Mouse (Mus musculus): ENCODE results near the gene Casq2. TPM values are rescaled to one million over a fixed set of nuclear protein-coding genes. Genes with fewer than 3 reads are reported as not detected.

Casq2 gene
- total RNA-seq, 2 experiments from 2014 or later = 0.79 to 0.81 TPM

DNA sequence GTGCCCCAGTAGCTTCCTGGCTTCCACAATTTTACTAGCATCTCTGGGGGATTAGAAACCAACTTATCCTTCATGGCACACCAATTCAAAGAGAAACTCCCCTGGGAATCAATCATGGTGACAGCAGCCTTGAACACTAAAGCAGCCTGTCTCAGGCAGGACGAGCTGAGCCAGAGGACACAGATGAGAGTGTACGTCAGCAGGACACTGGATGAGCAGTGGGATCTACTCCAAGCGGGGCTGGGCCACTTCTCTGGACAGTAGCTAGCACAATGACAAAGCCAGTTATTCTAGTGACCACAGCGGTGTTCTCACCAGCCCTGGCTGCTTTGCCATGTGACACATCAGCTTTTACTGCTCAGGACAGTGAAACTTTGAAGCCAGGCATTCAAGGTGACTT lies 95.0 kb downstream of the Casq2 start:
- TF ChIP-seq CTCF (conservative IDR thresholded peaks at IDR 0.05) = no peak
- Histone ChIP-seq H3K27ac (no peak overlapping the region), H3K4me3 (no peak overlapping the region)
- no peak for DNase-seq (ENCODE audit: low spot score in 2 of 2)

DNA sequence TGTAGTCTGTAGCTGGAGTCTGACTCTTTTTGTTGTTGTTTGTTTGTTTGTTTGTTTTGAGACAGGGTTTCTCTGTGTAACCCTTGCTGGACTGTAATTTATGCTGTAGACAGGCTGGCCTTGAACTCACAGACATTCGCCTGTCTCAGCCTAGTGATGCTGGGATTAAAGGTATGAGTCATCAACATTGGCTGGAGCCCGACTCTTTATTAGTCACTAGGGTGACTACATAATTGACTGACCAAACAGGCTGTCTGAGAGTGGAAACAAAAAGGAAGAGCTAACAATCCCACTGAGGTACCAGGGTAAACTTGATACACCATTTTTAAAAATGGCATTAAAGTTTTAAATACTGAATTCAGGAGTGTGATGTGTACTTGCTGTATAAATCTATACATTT lies 96.4 kb downstream of the Casq2 start:
- no peak overlapping the region for H3K27ac ChIP-seq
- DNase-seq (ENCODE audit: low spot score in 2 of 2) = no peak
- TF ChIP-seq CTCF (conservative IDR thresholded peaks at IDR 0.05) = no peak
- H3K4me3 ChIP-seq = no peak overlapping the region

GRCm38 (mm10) chr3:102184721-102185120 lies 98.5 kb downstream of the Casq2 start:
- TF ChIP-seq CTCF (conservative IDR thresholded peaks at IDR 0.05) = no peak
- DNase-seq (ENCODE audit: low spot score in 2 of 2) = no peak
- Histone ChIP-seq H3K4me3 (no peak overlapping the region), H3K27ac (no peak overlapping the region)

- DNase-seq (ENCODE audit: low spot score in 2 of 2) = no peak
- no peak overlapping the region for H3K4me3 ChIP-seq
- no peak overlapping the region for H3K27ac ChIP-seq
- TF ChIP-seq CTCF (conservative IDR thresholded peaks at IDR 0.05) = no peak
These were observed 101.2 kb downstream of the Casq2 start for GRCm38 (mm10) chr3:102187401-102187800.

- DNase-seq (ENCODE audit: low spot score in 2 of 2) = no peak
- Histone ChIP-seq H3K27ac (no peak overlapping the region), H3K4me3 (no peak overlapping the region)
- TF ChIP-seq CTCF (conservative IDR thresholded peaks at IDR 0.05) = no peak
These were observed 102.8 kb downstream of the Casq2 start for GRCm38 (mm10) chr3:102188972-102189371.

DNA sequence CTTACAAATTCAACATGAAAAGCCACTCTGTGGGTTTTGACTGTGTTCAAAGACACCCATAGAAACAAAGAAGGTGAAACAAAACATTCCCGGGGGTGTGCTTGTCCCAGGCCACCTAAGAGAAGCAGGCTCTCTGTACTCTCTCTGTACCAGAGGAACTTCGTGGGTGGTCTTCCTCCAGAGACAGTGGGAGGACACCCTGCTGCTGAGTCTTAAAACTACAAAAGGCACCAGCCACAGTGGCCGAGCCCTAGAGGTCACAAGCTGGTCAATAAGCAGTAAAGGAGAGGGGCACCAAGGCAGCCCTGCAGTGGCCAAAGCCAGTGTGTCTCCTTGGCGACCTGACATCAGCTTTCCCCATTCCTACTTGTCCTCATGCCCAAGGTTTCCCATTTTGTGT lies 103.8 kb downstream of the Casq2 start:
- DNase-seq (ENCODE audit: low spot score in 2 of 2) = no peak
- Histone ChIP-seq H3K4me3 (no peak overlapping the region), H3K27ac (no peak overlapping the region)
- no peak for TF ChIP-seq CTCF (conservative IDR thresholded peaks at IDR 0.05)

DNA sequence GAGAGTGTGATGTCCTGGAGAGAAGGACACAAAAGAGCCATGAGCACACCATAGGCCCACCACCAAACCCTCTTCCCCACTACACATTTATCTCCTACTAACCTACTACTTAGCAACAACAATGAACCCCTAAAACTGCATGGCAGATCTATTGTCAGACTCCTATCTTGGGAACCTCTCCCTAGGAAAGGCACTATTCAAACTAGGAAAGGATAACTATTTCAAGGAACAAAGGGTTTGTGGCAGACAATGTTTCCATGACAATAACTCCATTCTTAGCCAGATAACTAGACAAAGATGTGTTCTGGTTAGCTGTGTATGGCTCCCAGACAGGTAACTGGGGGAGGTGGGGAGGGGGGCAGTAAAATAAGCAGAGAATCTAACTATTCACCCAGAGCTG lies 104.4 kb downstream of the Casq2 start:
- TF ChIP-seq CTCF (conservative IDR thresholded peaks at IDR 0.05) = no peak
- H3K27ac ChIP-seq = no peak overlapping the region
- no peak overlapping the region for H3K4me3 ChIP-seq
- no peak for DNase-seq (ENCODE audit: low spot score in 2 of 2)

DNA sequence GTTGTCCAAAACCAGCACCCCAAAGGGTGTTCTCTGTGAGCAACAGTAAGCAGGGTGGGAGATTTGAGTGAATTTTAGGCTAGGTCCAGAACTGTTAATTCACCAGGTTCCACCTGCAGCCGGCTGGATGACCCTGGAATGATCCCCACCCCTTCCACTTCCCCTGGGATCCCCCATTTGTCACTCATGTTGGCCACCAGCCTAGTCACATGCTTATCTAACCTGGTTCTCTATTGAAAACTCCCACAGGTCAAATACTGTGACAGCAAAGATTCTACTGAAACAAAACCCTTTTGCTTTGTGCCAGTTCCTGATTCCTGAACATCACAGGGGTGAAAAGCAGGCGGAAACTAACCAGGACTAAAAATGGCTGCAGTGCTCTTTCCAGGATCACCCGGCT lies 105.4 kb downstream of the Casq2 start:
- TF ChIP-seq CTCF (conservative IDR thresholded peaks at IDR 0.05) = no peak
- H3K4me3 ChIP-seq = no peak overlapping the region
- DNase-seq (ENCODE audit: low spot score in 2 of 2) = no peak
- no peak overlapping the region for H3K27ac ChIP-seq

GRCm38 (mm10) chr3:102192621-102193020 lies 106.4 kb downstream of the Casq2 start:
- no peak for TF ChIP-seq CTCF (conservative IDR thresholded peaks at IDR 0.05)
- no peak overlapping the region for H3K27ac ChIP-seq
- H3K4me3 ChIP-seq = no peak overlapping the region
- DNase-seq (ENCODE audit: low spot score in 2 of 2) = no peak

- Histone ChIP-seq H3K27ac (no peak overlapping the region; the same call in 1 of the 2 replicates), H3K4me3 (no peak overlapping the region; the same call in 1 of the 2 replicates)
- no peak for TF ChIP-seq CTCF (conservative IDR thresholded peaks at IDR 0.05)
- DNase-seq (ENCODE audit: low spot score in 2 of 2) = no peak
These were observed 107.5 kb downstream of the Casq2 start for GRCm38 (mm10) chr3:102193488-102194290.

DNA sequence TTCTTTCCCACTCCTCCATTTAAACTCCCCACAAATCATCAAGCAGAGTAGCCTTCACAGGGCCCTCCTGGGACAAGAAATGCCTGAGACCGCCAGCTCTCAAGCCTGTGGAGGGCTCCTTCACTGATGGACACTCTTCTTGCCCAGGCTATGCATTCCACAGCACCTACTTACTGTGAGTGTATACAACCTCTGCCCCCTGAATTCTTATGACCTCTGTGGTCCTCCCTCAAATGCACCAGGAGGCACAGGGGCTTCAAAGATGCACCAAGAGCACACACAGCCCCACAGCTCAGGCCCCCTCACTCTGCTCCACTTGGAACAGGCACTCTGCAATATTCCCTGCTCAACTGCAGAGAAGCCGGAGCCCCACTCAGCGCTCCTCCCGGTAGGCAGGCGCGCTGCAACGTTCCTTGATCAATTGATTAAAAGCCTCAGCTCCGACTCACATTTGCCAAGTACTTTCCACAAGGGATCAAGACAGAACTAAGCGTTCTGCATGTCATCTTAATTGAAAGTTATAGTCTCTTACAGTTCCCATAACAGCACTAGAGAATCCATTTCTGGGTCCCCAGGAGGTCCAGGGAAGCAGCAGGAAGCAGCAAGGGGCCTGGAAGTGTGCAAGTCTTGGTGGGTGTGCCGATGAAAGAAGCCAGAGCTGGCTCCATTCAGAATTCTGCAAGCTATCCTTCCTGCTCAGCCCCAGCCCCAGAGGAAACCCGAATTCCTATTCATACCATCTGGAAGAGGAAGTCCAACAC lies 108.3 kb downstream of the Casq2 start:
- no peak overlapping the region for H3K4me3 ChIP-seq
- no peak overlapping the region for H3K27ac ChIP-seq
- DNase-seq (ENCODE audit: low spot score in 2 of 2) = no peak
- peak; percentile 48 for TF ChIP-seq CTCF (conservative IDR thresholded peaks at IDR 0.05)

- TF ChIP-seq CTCF (conservative IDR thresholded peaks at IDR 0.05) = no peak
- no peak overlapping the region for H3K27ac ChIP-seq
- no peak for DNase-seq (ENCODE audit: low spot score in 2 of 2)
- H3K4me3 ChIP-seq = no peak overlapping the region
These were observed 109.5 kb downstream of the Casq2 start for GRCm38 (mm10) chr3:102195762-102196161.

Other genes starting within 250 kb of the Casq2 start
- gene Mab21l3, start 237.5 kb upstream of the Casq2 start, total RNA-seq (2021) = under 1 TPM in 1 of 2 experiments, not detected in 1; 0.22 TPM
- 10 to 100 TPM in 1 of 2 experiments, 1 to 10 TPM in 1; 9.6 to 11.5 TPM for gene Slc22a15, start 162.0 kb upstream of the Casq2 start, total RNA-seq (2021)
- gene Nhlh2, start 76.3 kb upstream of the Casq2 start, total RNA-seq (2021) = 1 to 10 TPM; 1.3 to 1.8 TPM
- gene Vangl1, start 118.3 kb downstream of the Casq2 start, total RNA-seq (2021) = 1 to 10 TPM; 4.2 to 5.8 TPM

Measured in layer of hippocampus, adult 2 months (tissue).